Mouse (Mus musculus) forebrain, postnatal 0 days (tissue): ENCODE results near the gene Sfmbt1. TPM values are rescaled to one million over a fixed set of nuclear protein-coding genes. Genes with fewer than 3 reads are reported as not detected.

Experiments
- ATAC-seq: fragments of 200-750 bp; cut with Nextera tagmentation; 2 replicates; pipeline ENCODE4 v1.8.0; 2017; ENCODE audit warnings: mild to moderate bottlenecking, moderate library complexity
- DNase-seq: peaks from one replicate; pipeline ENCODE4 v3.0.0-alpha.2; 2015
- H3K27ac ChIP-seq: fragments of 300-500 bp; sonication (generic); 2 replicates; pipeline ENCODE4 v1.5.1; 2014; ENCODE audit warnings: low read depth, mild to moderate bottlenecking, antibody characterized with exemption, low read length, moderate library complexity, mixed read lengths
- H3K27me3 ChIP-seq: fragments of 300-500 bp; sonication (generic); 2 replicates; pipeline ENCODE4 v1.6.1; 2014; ENCODE audit warnings: mild to moderate bottlenecking, low read length, mixed read lengths; ENCODE audit not compliant: insufficient read depth
- H3K36me3 ChIP-seq: fragments of 300-500 bp; sonication (generic); 2 replicates; pipeline ENCODE4 v1.6.1; 2014; ENCODE audit warnings: mild to moderate bottlenecking, moderate library complexity; ENCODE audit not compliant: insufficient read depth
- H3K4me1 ChIP-seq: fragments of 300-500 bp; sonication (generic); 2 replicates; pipeline ENCODE4 v1.6.1; 2014; ENCODE audit warnings: antibody characterized with exemption; ENCODE audit not compliant: insufficient read depth
- H3K4me2 ChIP-seq: fragments of 300-500 bp; sonication (generic); 2 replicates; pipeline ENCODE4 v1.6.1; 2014; ENCODE audit warnings: low read depth, mild to moderate bottlenecking, moderate library complexity
- H3K4me3 ChIP-seq: fragments of 300-500 bp; sonication (generic); 2 replicates; pipeline ENCODE4 v1.5.1; 2014; ENCODE audit warnings: low read depth, low read length, mixed read lengths
- H3K9ac ChIP-seq: fragments of 300-500 bp; sonication (generic); 2 replicates; pipeline ENCODE4 v1.6.1; 2014; ENCODE audit warnings: mild to moderate bottlenecking
- H3K9me3 ChIP-seq: fragments of 300-500 bp; sonication (generic); 2 replicates; pipeline ENCODE4 v1.6.1; 2016; ENCODE audit warnings: low read length
- CTCF ChIP-seq: sonication (generic); IDR thresholded peaks from 2 replicates; pipeline ENCODE4 v1.5.1; 2016; ENCODE audit warnings: antibody characterized with exemption, control low read depth, low read depth
- WGBS: fragments of 180-500 bp; shearing (Covaris S2); extraction: QIAGEN DNeasy Blood & Tissue Kit; methylation state at CpG from one replicate; pipeline ENCODE4 v1.1.7; 2014; 5-methylcytosine and 5-hydroxymethylcytosine counted together
- polyA plus RNA-seq: library from polyadenylated mRNA; unstranded; fragments of >200 nt; fragmentation: Nextera tagmentation; extraction: Ambion mirVana; gene quantifications from 2 replicates; pipeline ENCODE4 v1.2.1, GENCODE M21; 2015
- total RNA-seq: library from RNA; depleted of rRNA; stranded (reverse); fragments of >200 nt; gene quantifications from 2 replicates; pipeline ENCODE4 v1.2.3, GENCODE M21; 2014

The Sfmbt1 gene
- total and polyA plus RNA-seq, 2 experiments from 2014 or later: 13.3 to 15.5 TPM

GRCm38 (mm10) chr14:30843701-30844100, 129.1 kb downstream of the Sfmbt1 start:
- H3K36me3 ChIP-seq: no peaks in the 10 kb centered on the region
- no peak overlapping the region for H3K4me3 ChIP-seq

GRCm38 (mm10) chr14:30850504-30850903, 135.9 kb downstream of the Sfmbt1 start:
- 92% methylated on average over 5 of the region's 5 CpGs for WGBS

More at GRCm38 (mm10) chr14:30843701-30844100, 129.1 kb downstream of the Sfmbt1 start:
- DNase-seq (no peak), ATAC-seq (no peak)
- Histone ChIP-seq H3K27me3 (no peaks in the 10 kb centered on the region), H3K9me3 (no peaks in the 10 kb centered on the region), H3K9ac (no peak overlapping the region), H3K4me2 (no peak overlapping the region), H3K27ac (no peak overlapping the region), H3K4me1 (no peaks in the 10 kb centered on the region)
- 92% methylated on average over 3 of the region's 3 CpGs for WGBS
- no peak for TF ChIP-seq CTCF

GRCm38 (mm10) chr14:30852325-30852724, 137.7 kb downstream of the Sfmbt1 start:
- DNase-seq (no peak), ATAC-seq (no peak)
- Histone ChIP-seq H3K4me1 (no peaks in the 10 kb centered on the region), H3K4me2 (no peak overlapping the region), H3K4me3 (no peak overlapping the region), H3K27ac (no peak overlapping the region), H3K9ac (no peak overlapping the region), H3K9me3 (no peaks in the 10 kb centered on the region), H3K27me3 (no peaks in the 10 kb centered on the region), H3K36me3 (no peaks in the 10 kb centered on the region)
- WGBS: 94% methylated on average over 5 of the region's 5 CpGs
- no peak for TF ChIP-seq CTCF

More at GRCm38 (mm10) chr14:30850504-30850903, 135.9 kb downstream of the Sfmbt1 start:
- DNase-seq: no peak
- Histone ChIP-seq H3K27me3 (no peaks in the 10 kb centered on the region), H3K36me3 (no peaks in the 10 kb centered on the region), H3K4me2 (no peak overlapping the region), H3K9me3 (no peaks in the 10 kb centered on the region), H3K27ac (no peak overlapping the region), H3K4me1 (no peaks in the 10 kb centered on the region), H3K4me3 (no peak overlapping the region), H3K9ac (no peak overlapping the region)
- TF ChIP-seq CTCF: no peak
- ATAC-seq: no peak

DNA sequence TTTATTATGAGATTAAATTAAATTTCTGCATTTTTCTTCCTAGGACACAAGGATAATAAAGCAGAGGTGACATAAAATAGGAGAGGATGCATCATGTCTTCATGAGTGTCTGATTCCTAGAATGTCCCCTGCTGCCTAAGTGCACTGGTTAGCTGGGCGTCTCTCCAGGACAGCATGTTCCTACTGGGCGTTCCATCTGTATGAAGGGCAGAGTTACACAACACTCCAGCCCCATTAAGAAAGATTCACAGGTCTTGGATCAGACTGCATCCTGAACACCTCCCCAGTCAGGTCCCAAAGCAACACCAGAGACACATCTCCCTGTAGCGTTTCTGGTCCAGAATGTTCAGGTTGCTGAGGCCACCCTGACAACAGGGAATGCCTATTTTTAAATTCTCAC, 140.7 kb downstream of the Sfmbt1 start:
- no peak overlapping the region for H3K27ac ChIP-seq
- DNase-seq (no peak), ATAC-seq (no peak)
- H3K4me1 ChIP-seq: no peaks in the 10 kb centered on the region
- no peaks in the 10 kb centered on the region for H3K36me3 ChIP-seq
- TF ChIP-seq CTCF: no peak
- no peak overlapping the region for H3K4me2 ChIP-seq
- H3K9ac ChIP-seq: no peak overlapping the region
- no peak overlapping the region for H3K4me3 ChIP-seq
- 89% methylated on average over 3 of the region's 3 CpGs for WGBS
- H3K9me3 ChIP-seq: no peaks in the 10 kb centered on the region
- no peaks in the 10 kb centered on the region for H3K27me3 ChIP-seq

DNA sequence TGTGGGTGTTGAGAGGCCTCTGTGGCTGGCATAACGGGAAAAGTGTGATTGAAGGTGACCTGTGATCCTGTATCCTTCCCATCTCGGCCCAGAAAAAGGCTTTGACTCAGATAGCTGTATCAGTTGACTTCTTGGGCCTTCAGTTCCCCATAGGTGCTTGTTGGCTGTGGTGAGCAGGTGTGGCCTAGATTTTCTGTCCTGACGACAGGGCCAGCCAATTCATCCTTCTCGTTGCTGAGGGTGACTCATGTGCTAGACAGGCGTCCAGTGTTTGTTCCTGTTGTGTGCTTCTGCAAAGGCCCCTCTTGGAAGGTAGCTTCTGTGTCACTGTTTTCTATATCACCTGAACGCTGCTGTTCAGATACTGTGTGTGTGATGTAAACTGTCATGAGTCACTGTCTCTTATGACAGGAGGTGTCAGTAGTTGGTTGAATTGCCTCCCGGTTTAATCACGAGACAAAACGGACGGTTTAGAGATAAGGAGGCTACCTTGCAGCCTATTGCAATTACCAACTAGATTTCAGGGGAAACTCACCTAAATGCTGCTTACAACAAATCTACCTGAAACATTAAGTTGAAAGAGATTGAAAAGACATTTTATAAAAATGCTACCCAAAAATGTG, 142.3 kb downstream of the Sfmbt1 start:
- DNase-seq (no peak), ATAC-seq (no peak)
- WGBS: 88% methylated on average over 10 of the region's 10 CpGs
- Histone ChIP-seq H3K27me3 (no peaks in the 10 kb centered on the region), H3K4me3 (no peak overlapping the region), H3K4me2 (no peak overlapping the region), H3K27ac (no peak overlapping the region), H3K9ac (no peak overlapping the region), H3K4me1 (no peaks in the 10 kb centered on the region), H3K36me3 (no peaks in the 10 kb centered on the region), H3K9me3 (no peaks in the 10 kb centered on the region)
- no peak for TF ChIP-seq CTCF

- no peaks in the 10 kb centered on the region for H3K4me1 ChIP-seq
- no peak overlapping the region for H3K4me3 ChIP-seq
- no peak for TF ChIP-seq CTCF
- H3K9ac ChIP-seq: no peak overlapping the region
- H3K4me2 ChIP-seq: no peak overlapping the region
- ATAC-seq (no peak), DNase-seq (no peak)
- no peaks in the 10 kb centered on the region for H3K9me3 ChIP-seq
- WGBS: 84% methylated on average over 4 of the region's 4 CpGs
- H3K27me3 ChIP-seq: no peaks in the 10 kb centered on the region
- no peaks in the 10 kb centered on the region for H3K36me3 ChIP-seq
- H3K27ac ChIP-seq: no peak overlapping the region
Observed at GRCm38 (mm10) chr14:30857990-30858389, 143.3 kb downstream of the Sfmbt1 start.

GRCm38 (mm10) chr14:30861421-30862125, 146.9 kb downstream of the Sfmbt1 start:
- H3K36me3 ChIP-seq: peaks cover 21% of the 10 kb centered on the region; the same call in 1 of the 2 replicates
- WGBS: 81% methylated on average over 16 of the region's 16 CpGs

More at GRCm38 (mm10) chr14:30861421-30862125, 146.9 kb downstream of the Sfmbt1 start:
- H3K9ac ChIP-seq: no peak overlapping the region
- ATAC-seq: no peak
- TF ChIP-seq CTCF: no peak
- DNase-seq: no peak
- H3K4me3 ChIP-seq: no peak overlapping the region
- no peaks in the 10 kb centered on the region for H3K9me3 ChIP-seq
- H3K27me3 ChIP-seq: no peaks in the 10 kb centered on the region
- H3K27ac ChIP-seq: no peak overlapping the region
- H3K4me1 ChIP-seq: no peaks in the 10 kb centered on the region
- no peak overlapping the region for H3K4me2 ChIP-seq
